Mouse (Mus musculus) lung, adult 2 months (tissue): ENCODE results near the gene Ak6. TPM values are rescaled to one million over a fixed set of nuclear protein-coding genes. Genes with fewer than 3 reads are reported as not detected.

Experiments used
- DNase-seq: peaks from one replicate; pipeline ENCODE4 v3.0.0; 2022
- H3K4me1 ChIP-seq: fragments of 200-500 bp; 2 replicates; pipeline ENCODE4 v1.6.1; 2011; ENCODE audit warnings: low read length; ENCODE audit not compliant: control insufficient read depth, insufficient read depth
- H3K4me3 ChIP-seq: fragments of 200-500 bp; replicated peaks from 2 replicates; pipeline ENCODE3; 2011; ENCODE audit warnings: low read depth, mild to moderate bottlenecking, control low read depth, low read length; ENCODE audit errors: extremely low read depth
- CTCF ChIP-seq: fragments of 200-500 bp; IDR thresholded peaks from 2 replicates; pipeline ENCODE4 v1.5.1; 2011; ENCODE audit warnings: mild to moderate bottlenecking, low read length, control low read depth; ENCODE audit not compliant: insufficient read depth
- POLR2A ChIP-seq: fragments of 200-500 bp; IDR thresholded peaks from 2 replicates; pipeline ENCODE4 v1.6.1; 2011; ENCODE audit warnings: low read depth, mild to moderate bottlenecking, control low read depth, low read length, borderline replicate concordance; ENCODE audit errors: extremely low read depth
- whole genome bisulfite sequencing: fragments of 180-500 bp; shearing (Covaris S2); methylation state at CpG from one replicate; pipeline ENCODE4 v1.1.7; 2018; 5-methylcytosine and 5-hydroxymethylcytosine counted together
- polyA plus RNA-seq: library from polyadenylated mRNA; depleted of rRNA; stranded (reverse); fragments of >200 nt; gene quantifications from 2 replicates; pipeline ENCODE4 v1.2.3, GENCODE M21; 2012

The Ak6 gene
- polyA plus RNA-seq, 1 experiment, result 28.0 TPM

DNA sequence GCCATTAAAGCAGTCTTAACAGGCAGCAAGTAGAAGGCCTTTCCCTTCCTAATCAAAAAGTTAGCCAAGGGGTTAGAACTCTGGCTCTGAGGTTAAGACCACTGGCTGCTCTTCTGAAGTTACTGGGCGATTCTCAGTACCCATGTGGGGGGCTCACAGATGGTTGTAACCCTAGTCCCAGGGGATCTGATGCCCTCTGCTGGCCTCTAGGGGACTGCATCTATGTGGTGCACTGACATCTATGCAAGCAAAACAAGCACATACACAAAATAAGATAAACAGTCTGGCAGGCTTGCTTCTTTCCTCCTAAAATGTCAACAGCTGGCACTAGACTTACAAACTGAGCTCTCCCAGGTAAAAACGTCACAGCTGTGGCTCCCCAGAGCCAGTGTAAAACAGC lies 37.9 kb upstream of the Ak6 start:
- WGBS, result 52% methylated on average over 2 of the region's 2 CpGs
- Histone ChIP-seq H3K4me1 (no peaks in the 10 kb centered on the region), H3K4me3 (no peak overlapping the region)
- TF ChIP-seq POLR2A, result no peak
- no peak for TF ChIP-seq CTCF
- DNase-seq, result no peak

DNA sequence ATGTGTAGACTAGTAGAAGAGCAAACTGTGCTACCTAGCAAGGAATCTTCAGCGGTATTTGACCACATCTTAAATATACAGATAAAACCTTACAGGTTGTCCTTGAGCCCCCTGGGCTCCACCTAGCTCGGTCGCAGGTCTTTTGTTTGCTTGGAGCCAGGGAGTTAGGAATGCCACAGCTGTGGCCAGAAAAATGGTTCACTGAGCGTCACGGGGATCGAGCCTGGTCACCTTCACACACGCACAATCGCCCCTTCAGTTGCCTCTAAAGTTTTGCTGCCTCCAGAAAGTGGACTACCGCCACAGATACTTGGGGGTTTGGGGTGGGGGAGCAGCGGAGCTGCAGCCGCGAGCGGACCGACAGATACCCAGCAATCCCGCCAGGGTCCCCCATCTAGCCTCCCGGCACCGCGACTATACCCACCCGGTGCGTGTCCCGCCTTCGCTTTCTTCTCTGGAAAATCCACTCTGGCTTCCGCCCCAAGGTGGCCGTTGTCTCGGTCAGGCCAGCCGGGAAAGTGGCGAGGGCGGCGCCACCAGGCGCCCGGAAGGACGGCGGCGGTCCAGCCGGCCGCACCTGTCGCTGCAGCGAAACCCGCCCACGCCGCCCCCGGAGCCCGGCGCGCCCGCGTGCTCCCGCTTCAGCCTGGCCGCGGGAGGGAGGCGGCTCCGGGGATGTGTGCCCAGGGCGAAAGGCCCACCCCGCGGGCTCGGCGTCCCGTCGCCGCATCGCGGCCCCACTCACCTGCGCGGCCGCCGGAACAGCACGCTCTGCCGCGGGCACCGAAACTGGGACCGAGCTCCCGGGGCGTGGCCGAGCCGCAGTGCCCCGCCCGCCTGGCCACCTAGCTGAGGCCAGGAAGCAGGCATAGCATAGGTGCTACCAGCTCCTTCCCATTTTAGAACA lies 34.3 kb upstream of the Ak6 start, which contains the start of gene Marveld2:
Marveld2 (minus strand) TSS at position 791 of the 907 bp plus-strand sequence.
- TF ChIP-seq POLR2A, result no peak; the same call in 1 of the 2 replicates
- WGBS, result 6% methylated on average over 77 of the region's 77 CpGs
- Histone ChIP-seq H3K4me1 (no peaks in the 10 kb centered on the region), H3K4me3 (peak within 1 kb of the TSS; percentile 31)
- DNase-seq, result peak; percentile 69

DNA sequence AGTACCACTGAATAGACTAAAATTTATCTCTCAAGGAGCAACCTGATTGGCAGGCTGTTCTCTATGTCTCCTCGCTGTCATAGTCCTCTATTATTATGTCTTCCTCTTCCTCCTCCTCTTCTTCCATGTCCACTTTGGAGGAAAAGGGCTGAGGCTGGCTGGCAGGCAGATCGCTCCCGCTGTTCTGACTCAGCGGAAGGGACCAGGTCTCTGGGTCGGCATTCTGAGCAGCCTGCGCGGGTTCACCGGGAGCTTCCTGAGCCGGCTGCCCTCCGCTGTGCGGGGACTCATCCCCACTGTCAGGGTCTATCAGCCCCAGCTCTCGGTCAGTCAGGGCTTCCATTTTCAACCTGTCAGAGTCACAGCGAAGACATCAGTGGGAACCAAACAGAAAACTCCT lies 33.2 kb upstream of the Ak6 start:
- no peaks in the 10 kb centered on the region for H3K4me1 ChIP-seq
- no peak overlapping the region for H3K4me3 ChIP-seq
- DNase-seq, result no peak
- TF ChIP-seq CTCF, result no peak
- TF ChIP-seq POLR2A, result no peak
- 88% methylated on average over 13 of the region's 13 CpGs for WGBS

DNA sequence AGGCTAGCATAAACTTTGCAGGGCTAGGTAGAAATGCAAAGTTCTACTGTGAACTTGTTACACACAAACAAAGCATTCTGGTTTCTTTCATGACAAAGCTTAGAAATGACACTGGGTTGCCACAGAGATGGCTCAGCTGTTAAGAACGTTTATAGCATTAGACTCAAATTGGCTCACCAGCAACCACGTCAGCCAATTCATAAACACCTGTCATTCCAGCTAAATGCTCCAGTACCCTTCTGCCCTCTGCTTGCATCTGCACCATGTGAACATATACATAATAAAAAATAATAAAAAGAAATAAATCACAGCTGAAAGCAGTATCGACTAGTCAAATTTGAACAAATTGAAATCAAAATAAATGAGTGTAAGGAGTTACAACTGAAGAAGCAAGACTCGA lies 28.5 kb upstream of the Ak6 start:
- Histone ChIP-seq H3K4me1 (no peaks in the 10 kb centered on the region), H3K4me3 (no peak overlapping the region)
- DNase-seq, result no peak
- TF ChIP-seq CTCF, result no peak
- TF ChIP-seq POLR2A, result no peak
- WGBS, result 75% methylated on average over 4 of the region's 4 CpGs

DNA sequence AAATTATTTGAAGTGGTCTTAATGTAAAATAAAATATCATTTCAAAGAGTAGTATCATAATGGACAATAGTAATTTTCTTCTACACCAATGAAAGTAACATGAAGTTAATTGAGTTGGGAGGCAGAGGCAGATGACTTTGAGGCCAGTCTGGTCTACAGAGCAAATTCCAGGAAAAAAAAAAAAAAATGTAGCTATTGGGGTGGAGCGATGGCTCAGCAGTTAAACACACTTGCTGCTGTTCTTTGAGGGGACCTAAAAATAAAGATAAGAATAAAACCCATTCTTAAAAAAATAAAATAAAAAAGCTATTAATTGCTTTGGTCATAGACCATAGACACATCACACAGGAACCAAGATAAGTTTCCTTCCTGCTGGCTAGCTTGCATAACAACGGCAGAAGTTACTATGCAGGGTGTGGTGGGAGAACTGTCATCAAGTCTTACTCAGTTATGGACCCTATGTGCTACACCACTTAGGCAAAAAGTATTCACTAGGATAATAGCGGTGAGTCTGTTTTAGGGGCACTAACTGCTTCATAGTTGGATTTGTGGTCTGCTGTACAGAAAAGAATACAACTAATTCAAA lies 16.6 kb upstream of the Ak6 start:
- Histone ChIP-seq H3K4me1 (no peaks in the 10 kb centered on the region), H3K4me3 (no peak overlapping the region)
- no peak for DNase-seq
- WGBS, result 66% methylated on average over 3 of the region's 3 CpGs
- TF ChIP-seq POLR2A (no peak), CTCF (no peak)

DNA sequence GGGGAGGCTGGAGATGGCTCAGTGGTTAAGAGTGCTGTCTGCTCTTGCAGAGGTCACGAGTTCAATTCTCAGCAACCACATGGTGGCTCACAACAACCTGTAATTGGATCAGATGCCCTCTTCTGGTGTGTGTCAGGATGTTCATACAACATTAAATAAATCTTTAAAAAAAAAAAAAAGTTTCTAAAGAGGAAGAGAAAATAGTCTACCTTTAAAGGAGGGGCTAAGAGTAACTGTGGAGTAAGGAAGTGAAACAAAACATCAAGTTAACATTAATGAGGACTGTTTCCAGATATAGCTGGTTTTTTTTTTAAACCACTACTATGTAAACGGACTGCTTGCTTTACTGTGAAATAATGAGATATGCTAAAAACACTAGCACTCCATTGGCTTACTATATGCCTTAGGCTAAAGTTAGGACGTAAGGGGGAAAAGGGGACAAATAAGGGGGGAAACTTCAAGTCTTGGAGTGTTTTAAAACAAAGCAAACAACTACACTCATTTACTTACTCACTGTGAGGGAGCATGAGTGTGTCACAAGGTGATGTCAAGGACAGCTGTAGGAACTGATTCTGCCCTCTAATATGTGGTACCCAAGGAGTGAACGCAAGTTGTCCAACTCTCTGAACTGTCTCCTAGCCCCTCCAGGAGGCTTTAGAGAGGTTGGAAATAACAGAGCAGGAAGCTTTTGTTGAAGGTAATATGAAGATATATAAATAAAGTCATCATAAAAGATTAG lies 8.1 kb upstream of the Ak6 start:
- no peak for TF ChIP-seq CTCF
- TF ChIP-seq POLR2A, result no peak
- no peaks in the 10 kb centered on the region for H3K4me1 ChIP-seq
- 78% methylated on average over 4 of the region's 4 CpGs for WGBS
- DNase-seq, result no peak
- H3K4me3 ChIP-seq, result no peak overlapping the region

DNA sequence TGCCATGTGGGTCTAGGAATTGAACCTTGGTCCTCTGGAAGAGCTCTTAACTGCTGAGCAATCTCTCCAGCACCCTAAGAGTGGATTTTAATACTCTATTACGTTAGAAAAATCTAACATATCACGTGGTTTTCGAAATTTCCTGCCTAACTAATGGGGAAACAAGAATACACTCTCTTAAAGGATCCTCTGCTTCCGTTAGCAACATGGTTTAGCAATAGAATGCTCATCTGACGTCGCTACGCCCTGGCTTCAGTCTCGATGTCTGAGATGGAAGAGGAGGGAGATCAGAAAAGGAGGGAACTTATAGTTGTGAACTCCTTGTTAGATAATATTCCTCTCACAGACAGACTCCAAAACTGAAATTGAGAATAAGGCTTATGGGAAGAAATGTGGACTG lies 2.6 kb upstream of the Ak6 start:
- DNase-seq, result no peak
- Histone ChIP-seq H3K4me1 (no peaks in the 10 kb centered on the region; the same call in none of the 2 replicates), H3K4me3 (no peak overlapping the region)
- TF ChIP-seq POLR2A, result no peak
- no peak for TF ChIP-seq CTCF
- WGBS, result 88% methylated on average over 8 of the region's 8 CpGs

DNA sequence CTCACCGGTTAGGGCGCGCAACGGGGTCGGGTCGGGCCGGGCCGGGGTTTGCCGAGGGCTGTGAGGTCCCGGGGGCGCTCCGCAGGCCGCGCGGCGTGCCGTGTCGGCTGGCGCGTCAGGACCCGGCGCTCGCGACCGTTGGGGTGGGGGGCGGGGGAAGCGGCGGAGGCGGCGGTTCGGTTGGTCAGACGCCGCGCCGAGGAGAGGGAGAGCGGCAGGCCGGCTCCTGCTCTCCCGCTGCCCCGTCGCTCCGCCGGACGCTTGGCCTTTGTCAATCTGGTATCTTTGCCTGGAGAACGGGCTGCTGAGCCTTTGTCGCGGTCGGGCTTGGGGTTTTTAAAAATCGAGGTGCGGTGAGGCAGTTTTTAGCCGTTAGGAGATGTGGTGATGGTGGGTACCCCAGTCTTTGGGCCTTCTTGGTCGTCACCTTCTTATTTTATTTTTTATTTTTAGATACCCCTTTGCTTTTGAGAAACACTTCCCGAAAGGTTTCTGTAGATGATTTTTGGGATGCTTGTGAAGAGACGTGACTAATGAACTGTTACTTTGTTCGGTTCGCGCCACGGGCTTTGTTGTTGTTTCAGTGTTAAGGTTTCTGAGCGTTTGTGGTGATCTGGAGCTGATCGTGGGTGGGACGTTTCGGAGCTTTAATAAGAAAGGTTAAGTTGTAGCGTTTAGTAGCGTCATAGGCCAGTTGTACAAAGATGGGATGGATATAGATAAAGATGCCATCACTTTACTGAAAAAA lies 834 bp downstream of the Ak6 start, which contains the start of gene Taf9:
Taf9 (plus strand) TSS at position 141 of the 748 bp plus-strand sequence.
- TF ChIP-seq CTCF (no peak), POLR2A (no peak)
- WGBS, result under 1% methylated on average over 62 of the region's 63 CpGs
- H3K4me3 ChIP-seq, result peak within 1 kb of the TSS; percentile 99
- H3K4me1 ChIP-seq, result no peaks in the 10 kb centered on the region; the same call in none of the 2 replicates
- no peak for DNase-seq

DNA sequence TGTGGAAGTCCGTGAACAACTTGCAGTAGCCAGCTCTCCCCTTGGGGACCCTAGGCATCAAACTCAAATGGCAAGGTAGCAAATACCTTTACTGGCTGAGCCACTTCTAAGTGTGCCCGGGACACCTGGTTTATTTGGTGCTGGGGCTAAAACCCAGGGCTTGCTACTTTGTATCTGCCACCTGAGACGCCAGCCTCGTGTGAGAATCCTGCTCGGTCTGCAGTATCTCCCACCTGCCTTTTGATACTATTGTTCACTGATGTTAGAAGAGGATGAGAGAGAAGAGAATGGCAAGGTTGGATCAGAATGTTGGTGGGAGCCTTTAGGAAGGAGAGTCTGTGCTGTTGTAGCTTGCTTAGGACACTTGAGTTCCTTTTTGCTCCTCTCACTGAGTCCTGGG lies 7.3 kb downstream of the Ak6 start:
- no peaks in the 10 kb centered on the region for H3K4me1 ChIP-seq
- no peak for DNase-seq
- TF ChIP-seq POLR2A (no peak), CTCF (no peak)
- H3K4me3 ChIP-seq, result no peak overlapping the region
- 93% methylated on average over 5 of the region's 5 CpGs for WGBS
